Mouse (Mus musculus): Measurements from ENCODE around the gene Paqr7.

DNA sequence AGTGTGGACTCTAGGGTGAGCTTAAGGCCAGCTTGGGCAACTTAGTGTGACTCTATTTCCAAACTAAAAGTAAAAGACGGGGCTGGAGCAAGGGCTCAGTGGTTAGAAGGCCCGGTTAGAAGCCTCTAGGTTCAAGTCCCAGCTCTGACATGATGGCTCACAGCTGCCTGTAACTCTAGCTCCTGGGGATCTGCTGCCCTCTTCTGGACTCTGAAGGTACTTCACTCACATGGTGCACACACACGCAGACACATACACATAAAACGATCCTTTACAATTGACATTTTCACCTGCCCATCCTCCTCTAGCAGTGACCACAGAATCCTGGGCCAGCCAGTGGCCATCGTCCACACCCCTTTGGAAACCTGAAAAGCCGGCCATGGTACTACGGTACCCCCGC lies 53.4 kb downstream of the Paqr7 start:
- TF ChIP-seq CTCF (IDR thresholded peaks at IDR 0.05) (peak; percentile 49), POLR2A (IDR thresholded peaks at IDR 0.05; ENCODE audit: insufficient read depth, low read depth, low read length) (no peak), EP300 (IDR thresholded peaks at IDR 0.05; ENCODE audit: insufficient read depth, low read depth, low read length) (no peak)

All from heart, adult 2 months (tissue).